Mouse (Mus musculus) kidney, postnatal 4 days (tissue): ENCODE data around the gene Dzank1.

Source experiments
- DNase-seq, 2 experiments: peaks; one replicate each; pipeline ENCODE4 v3.0.0; 2021; ENCODE audit warnings: mixed read lengths in 2 of 2

Dzank1 gene

DNA sequence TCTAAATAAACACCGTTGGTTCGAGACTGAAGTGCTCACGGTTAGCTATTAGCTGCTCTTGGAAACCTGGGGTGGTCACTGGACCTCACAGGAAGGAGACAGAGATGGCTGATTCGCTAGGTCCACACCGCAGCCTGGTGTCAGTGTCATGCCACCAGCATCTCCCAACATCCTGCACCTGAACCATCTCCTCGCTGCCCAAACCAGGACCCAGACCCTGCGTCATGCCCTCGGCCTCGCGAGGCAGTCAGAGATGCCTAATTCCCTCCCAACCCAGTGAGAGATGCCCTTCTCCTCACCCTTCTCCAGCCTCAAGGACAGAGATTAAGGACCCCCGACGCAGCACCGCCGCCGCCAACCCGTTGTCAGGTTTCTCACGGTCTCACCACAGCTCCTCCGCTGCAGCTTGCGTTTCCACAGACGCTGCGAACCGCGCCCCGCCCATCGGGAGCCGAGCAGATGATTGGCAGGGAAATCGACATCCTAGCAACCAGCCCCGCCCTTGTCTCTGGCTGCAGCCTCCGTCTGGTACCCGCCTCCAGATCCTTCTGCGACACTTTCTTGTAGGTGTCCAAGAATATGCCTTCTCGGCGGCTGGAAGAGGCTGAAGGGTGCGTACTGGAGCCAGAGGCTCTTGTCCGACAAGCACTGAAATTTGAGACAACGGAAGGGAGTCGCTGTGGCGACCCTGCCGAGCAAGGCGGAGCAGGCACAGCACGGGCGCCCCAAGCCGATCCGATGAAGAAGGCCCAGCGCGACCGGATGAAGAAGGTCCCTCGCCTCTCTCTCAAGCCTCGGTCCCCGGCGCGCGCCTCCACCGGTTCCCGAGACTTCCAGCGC is at the start of gene Dzank1, which contains the start of gene Polr3f:
Gene Dzank1, minus strand, starts transcription at position 434 of the 840 bp plus-strand sequence.
Gene Polr3f, plus strand, starts transcription at position 738 of the 840 bp plus-strand sequence.
- peak; percentile 96 to 98 for DNase-seq

DNA sequence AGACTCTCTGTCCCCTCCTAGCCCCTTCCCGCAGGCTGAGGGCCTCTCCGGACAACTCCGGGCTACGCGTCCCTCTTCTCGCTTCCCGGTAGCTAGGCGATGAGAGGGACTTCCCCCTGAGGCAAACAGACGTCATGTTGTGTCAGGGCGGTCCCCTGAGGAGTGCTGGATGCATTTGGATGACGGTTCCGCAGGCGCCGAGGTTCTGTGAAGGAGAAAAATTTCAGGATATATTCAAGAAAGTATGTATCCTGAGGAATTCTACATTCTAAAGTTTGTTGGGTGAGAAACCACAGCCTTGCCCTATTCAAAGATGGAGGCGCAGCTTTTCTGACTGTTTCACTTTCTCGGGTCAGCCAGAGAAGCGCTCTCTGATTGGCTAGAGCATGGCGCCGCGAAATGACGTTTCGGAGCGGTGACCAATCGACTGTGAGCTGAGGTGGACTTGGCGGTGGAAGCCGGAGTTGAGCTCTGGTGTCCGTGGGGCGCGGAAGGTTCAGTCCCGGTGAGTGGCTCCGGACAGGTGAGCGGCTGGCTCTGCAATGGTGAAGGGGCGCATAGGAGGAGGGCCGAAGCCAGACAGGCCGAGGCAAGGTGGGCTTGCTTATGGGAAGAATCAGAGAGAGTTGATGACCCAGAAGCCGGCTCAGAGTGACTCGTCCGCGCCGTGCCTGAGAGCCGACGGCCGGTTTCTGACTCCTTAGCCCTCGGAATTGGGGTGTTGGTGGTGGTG is 28.8 kb upstream of the Dzank1 start, which contains the start of gene Sec23b:
Gene Sec23b, plus strand, starts transcription at position 410 of the 733 bp plus-strand sequence.
- peak; percentile 98 for DNase-seq

DNA sequence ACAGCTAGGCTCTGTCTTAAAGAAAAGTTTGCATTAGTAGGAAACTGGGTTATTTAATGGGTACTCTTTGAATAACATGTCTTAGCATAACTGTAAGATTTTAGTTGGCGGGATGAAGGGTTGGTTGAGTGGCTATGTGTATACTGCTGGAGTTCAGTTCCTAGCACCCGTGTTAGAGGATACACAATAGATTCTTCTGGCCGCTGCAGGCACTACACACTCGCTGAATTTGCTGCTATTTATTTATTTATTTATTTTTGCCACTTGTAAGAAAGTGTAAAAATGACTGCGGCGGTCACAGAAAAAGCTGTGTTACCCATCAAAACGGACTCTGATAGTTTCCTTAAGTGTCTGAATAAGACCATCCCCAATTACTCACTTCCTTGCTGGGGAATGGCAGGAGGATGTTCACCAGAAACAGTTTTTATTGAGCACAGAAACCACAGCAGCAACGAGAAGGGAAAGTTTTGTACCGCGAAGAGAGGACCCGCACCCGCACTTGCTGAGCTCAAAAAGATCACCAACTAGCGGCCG is 28.1 kb upstream of the Dzank1 start:
- DNase-seq: no peak

- DNase-seq: no peak
Observed at GRCm38 (mm10) chr2:144553905-144554304, 26.7 kb upstream of the Dzank1 start.

DNA sequence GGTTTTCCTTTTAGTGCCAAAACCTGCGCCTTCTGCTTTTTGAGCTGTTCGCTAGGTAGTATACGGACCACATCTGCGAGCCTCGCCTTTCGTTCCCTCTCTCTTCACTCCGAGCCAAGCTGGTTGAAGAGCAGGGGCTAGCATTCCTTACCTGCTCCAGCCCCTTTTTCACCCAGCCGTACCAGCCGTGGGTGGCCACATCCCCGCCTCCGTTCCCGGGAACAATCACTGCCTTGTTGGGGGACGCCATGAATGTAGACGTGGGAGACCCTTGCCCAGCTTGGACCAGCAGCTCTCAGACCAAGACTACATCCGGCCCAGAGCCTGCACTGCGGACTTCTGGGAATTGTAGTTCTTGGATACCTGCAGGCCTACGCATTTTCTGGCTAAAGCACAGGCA is 23.3 kb upstream of the Dzank1 start, which contains the start of gene Rbbp9:
Gene Rbbp9, minus strand, starts transcription at position 341 of the 400 bp plus-strand sequence.
- DNase-seq: peak; percentile 66 to 80

DNA sequence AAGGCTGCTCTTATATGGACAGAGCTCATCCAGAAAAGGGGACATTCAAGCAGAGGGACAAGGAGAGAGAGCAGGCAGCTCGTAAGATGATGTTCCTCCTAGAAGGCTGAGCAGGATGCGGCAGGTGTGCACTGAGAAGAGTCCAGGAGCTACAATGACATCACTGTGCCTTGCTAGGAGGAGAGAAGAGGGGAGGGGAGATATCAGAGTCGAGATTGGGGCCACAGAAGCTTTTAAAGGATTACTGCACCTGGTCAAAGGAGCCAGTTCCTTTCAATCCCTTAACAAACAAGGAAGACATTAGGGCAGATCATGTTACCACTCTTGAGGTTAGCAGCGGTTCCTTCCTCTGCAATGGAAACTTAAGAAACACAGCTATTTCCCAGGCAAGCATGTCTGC is 20.3 kb upstream of the Dzank1 start:
- DNase-seq: no peak

DNA sequence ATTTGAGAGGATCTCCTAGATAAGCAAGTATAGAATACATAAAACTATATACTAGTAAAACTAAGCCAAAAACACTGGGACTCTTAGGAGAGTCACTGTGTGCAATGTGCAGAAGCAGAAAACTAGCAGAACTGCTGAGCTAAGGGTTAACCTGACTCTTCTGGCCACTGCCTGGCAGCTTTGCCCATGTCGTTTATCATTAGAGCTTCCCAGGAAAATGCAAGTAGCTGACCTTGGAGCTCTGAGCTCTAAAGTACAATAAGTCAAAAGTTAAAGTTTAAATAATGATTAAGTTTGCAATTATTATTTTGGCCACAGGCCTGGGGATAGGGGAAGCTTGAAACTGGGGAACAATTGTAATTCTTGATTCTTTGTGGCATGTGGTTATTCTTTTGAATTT is 18.3 kb upstream of the Dzank1 start:
- DNase-seq: peak in 1 of 2 experiments; percentile 18

- DNase-seq: no peak
Observed at GRCm38 (mm10) chr2:144545061-144545460, 17.8 kb upstream of the Dzank1 start.

DNA sequence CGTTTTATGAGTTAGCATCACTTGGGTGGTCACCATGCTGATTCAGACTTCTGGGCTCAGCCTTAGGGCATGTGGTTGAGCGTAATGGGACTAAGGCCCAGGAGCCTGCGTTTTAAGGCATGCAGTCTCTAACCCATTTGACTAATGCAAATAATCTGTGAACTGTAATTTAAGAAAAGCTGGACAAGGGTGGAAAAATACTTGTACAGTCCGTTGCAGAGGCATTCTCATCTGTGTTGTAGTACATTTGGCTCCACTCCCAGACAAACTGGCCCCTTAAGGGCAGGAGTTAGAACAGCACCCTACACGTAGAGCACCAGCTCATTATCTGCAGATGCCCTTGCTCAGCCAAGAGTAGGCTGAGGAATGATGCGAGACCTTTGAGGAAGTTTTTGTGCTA is 17.4 kb upstream of the Dzank1 start:
- peak; percentile 22 to 48 for DNase-seq

- no peak for DNase-seq
Observed at GRCm38 (mm10) chr2:144543670-144544069, 16.5 kb upstream of the Dzank1 start.

- no peak for DNase-seq
Observed at GRCm38 (mm10) chr2:144541246-144541645, 14.0 kb upstream of the Dzank1 start.

GRCm38 (mm10) chr2:144537123-144537522 is 9.9 kb upstream of the Dzank1 start:
- peak in 1 of 2 experiments; percentile 34 for DNase-seq

- no peak for DNase-seq
Observed at GRCm38 (mm10) chr2:144527821-144528174, 584 bp upstream of the Dzank1 start.

DNA sequence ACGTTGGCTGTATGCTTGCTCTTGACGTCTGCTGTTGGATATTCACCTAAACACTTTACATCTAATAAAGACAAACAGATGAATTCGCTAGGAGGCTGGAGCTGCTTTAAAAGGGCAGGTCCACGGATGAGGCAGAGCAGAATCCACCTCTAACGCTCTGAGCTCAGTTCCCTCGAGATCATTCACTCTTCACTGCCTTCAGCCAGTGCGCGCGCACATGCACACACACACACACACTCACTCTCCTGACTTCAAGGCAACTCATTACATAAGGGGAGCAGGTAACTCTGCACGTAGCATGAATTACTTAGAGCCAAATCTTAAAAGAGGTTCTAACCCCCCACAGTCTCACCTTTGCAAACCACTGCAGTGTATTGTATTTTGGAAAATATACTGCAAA is 1.4 kb downstream of the Dzank1 start:
- no peak for DNase-seq

DNA sequence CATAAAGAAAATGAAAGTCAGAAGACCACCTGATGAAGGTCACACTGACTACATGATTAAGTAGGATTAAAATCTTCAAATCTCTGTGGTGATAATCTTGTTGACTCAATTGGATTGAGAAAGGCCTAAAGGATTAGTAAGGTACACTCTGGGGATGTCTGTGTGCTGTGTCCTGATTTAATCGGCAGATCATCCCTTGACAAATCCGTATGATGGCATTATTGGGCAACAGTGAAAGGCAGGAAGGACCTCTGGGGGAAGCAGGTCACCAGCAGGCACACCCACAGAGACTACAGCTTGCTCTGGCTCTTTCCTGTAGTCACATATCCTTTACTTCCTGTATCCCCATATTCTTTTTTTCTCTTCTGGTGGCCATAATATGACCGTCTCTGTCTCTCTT is 7.4 kb downstream of the Dzank1 start:
- no peak for DNase-seq

GRCm38 (mm10) chr2:144514619-144515018 is 12.6 kb downstream of the Dzank1 start:
- no peak for DNase-seq

DNA sequence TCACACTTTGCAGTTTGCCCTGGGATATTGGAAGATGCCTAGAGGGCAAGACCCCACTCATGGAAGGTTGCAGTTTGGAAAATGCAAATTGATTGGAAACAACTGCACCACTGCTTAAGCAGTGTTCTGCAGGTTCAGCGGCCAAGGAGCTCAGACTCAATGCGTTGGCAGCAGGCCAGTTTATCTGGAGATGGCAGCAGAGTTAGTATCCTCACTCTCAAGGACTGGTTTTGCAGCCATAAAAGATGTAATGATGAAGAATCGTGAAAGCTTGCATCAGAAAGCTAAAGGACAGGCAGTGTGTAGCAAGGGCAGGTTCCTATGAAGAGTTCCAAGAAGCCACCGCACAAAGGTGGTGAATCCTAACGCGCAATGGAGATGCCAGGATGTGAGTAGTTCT is 25.1 kb downstream of the Dzank1 start:
- DNase-seq: no peak

- DNase-seq: no peak
Observed at GRCm38 (mm10) chr2:144489342-144489741, 37.9 kb downstream of the Dzank1 start.

- DNase-seq: peak in 1 of 2 experiments; percentile 10
Observed at GRCm38 (mm10) chr2:144487476-144487875, 39.7 kb downstream of the Dzank1 start.

DNA sequence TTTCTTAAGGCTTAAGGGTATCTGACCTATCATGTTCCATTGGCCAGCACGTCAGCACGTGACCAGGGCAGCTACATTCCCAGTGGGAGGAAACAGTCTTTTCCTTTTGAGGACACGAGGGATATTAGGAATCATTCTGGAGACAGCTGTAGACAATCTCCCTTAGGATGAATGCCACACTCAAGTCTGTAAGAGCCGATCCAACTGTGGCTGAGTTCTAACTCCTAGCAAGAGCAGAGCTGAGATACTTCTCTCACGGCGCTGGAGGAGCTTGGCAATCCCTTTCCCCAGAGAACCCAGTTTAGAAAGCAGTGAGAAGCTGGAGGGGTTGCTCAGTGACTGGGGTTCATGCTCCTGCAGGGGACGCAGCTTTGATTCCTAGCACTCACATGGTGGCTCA is 41.8 kb downstream of the Dzank1 start:
- DNase-seq: no peak

- DNase-seq: no peak
Observed at GRCm38 (mm10) chr2:144484084-144484483, 43.1 kb downstream of the Dzank1 start.

DNA sequence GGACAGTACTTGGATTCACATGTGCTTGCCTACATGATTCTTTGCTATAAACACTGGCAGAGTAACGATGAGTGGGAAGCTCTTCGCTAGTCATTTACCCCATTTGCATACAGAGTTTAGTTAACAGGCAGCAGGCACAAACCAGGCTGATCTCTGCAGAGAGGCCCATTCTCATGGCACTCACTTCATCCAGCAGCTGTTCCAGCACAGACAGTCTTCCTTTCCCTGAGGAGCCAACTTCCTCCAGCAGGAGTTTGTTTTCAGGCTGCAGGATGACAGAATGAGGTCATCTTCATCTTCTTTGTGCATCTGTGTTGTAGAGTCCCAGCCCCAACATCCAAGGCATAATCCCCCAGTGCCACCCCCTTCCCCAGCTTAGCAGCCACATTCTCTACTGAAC is 47.8 kb downstream of the Dzank1 start:
- no peak for DNase-seq

DNA sequence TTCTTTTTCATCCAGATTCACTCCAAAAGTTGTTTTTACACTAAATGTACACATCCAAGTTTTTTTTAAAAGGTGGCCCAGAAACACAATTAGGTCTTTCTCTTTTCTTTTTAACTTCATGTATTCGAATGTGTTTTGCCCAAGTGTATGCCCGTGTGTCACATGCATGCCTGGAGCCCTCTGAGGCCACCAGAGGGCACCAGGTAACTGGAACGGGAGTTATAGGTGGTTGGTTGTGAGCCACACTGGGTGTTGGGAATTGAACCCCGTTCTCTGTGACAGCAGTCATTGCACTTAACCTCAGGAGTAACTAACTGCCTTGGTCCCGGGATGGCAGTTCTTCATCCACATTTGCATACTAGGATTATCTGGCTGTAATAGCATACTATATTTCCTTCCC is 60.0 kb downstream of the Dzank1 start:
- DNase-seq: peak in 1 of 2 experiments; percentile 25
